Mouse (Mus musculus) left cerebral cortex, adult 18-20 months (tissue): Measurements from ENCODE around the gene Nudt7. TPM values are rescaled to one million over a fixed set of nuclear protein-coding genes. Genes with fewer than 3 reads are reported as not detected.

Experiments
- DNase-seq, 2 experiments: peaks; one replicate each; pipeline ENCODE4 v3.0.0; 2021 to 2022; ENCODE audit warnings: low spot score in 2 of 2, mixed read lengths in 1 of 2
- long read RNA-seq, 2 experiments: library from polyadenylated mRNA; stranded (forward); transcript quantifications; one replicate each; pipeline ENCODE4 v2.0.0; 2021
- total RNA-seq, 2 experiments: library from RNA; stranded (reverse); gene quantifications; 2 replicates each; pipeline ENCODE4 v1.2.3; 2021

Nudt7 gene
- total RNA-seq, result 1 to 10 TPM; 3.6 to 6.7 TPM
- long read RNA-seq, experiment 1, partial matches to known transcripts, result 0 of 6 reads
- long read RNA-seq, experiment 1, other reads (novel, unspliced or antisense), result 1 of 6 reads
- long read RNA-seq, experiment 2, partial matches to known transcripts, result 0 of 1 reads
- long read RNA-seq, experiment 2, other reads (novel, unspliced or antisense), result 0 of 1 reads

DNA sequence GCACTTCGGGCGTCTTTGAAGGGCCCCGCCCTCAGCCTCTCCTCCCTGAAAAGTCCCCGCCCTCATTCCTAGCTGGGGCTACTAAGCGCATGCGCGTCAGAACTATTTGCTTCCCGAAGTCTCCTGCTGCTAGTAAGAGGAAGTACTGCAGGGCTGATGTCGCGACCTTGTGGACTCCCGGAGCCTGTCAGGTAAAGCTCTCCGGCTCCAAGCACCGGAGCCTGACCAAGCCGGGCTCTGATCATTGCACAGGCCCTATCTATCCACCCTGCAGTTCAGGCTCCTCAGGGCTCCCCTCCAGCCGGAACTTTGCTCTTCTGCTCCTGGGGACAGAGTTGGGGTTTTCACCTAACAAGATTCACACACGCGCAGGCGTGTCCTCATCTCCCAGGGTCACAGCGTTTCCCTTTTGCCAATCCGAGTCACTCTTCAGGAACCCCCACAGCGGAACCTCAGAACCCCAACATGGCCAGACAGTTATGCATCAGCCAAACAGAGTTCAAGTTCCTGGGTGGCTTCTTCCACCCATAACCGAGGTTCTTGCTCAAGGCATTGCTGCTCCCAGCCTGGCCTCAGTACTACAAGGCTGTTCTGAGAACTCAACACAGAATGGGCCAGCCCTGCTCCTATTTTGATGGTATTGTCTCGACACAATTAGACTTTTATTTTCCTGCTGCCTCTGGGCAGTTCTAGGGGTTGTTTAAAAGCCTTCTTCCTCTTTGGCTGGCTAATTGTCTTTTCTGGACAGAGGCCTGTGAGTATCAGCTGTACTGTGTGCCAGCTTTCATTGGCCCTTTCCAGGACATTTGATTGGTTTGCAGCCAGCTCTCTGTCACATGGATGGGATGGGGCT, at the start of gene Nudt7:
Gene Nudt7 (plus strand): TSS at position 48 of the 853 bp plus-strand sequence.
- peak; percentile 73 to 78 for DNase-seq

DNA sequence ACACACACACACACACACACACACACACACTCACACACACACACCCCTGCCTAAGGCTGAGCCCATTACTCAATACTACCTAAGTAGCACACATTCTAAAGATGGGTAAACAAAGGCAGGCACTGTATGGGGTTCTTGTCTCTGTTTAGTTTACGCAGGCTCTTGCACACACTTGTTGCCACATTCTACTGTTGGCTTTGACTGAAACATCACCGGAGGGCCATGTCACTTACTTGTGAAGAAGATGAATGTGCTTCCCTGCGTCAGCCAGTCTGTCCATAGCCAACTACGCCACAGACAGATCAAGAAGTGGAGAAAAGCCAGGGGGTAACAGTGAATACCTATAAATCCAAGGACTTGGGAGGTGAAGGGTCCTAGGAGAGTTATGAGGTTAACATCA, 45.4 kb upstream of the Nudt7 start:
- DNase-seq, result no peak

DNA sequence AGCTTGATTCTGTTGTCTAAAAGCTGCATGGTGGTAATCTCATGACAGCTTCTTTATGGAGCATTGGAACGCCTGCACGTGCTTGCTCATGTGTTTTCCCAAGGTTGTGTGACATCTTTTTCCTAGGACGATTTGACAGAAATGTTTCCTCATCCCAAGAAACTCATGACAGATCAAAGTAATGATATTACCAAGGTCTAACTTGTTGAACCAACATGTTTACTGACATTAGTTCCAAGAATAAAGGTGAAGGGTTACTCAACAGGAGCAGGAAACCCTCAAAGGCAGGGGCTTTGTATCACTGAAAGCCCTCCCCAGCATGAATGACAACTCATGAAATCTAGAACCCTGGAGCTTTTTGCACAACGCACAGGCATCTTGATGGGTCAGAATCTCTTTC, 42.6 kb upstream of the Nudt7 start:
- no peak for DNase-seq

DNA sequence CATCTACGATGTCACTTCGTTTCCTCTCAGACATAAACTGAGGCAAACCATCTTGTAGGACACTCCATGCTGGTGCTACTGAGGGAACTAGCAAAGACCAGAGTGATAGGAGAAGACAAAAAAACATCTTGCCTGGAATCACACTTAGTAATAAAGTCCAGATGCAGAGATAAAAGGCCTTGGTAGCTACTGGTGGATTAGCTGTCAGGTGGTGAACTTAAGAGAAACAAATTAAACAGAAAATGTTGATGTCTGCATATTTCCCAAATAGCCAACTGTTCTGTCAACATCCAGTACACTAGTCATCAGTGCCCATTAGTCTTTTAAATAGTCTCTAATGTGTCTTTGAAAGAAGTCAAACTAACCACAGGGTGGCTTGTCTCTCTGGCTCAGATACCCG, 40.0 kb upstream of the Nudt7 start:
- DNase-seq, result no peak

DNA sequence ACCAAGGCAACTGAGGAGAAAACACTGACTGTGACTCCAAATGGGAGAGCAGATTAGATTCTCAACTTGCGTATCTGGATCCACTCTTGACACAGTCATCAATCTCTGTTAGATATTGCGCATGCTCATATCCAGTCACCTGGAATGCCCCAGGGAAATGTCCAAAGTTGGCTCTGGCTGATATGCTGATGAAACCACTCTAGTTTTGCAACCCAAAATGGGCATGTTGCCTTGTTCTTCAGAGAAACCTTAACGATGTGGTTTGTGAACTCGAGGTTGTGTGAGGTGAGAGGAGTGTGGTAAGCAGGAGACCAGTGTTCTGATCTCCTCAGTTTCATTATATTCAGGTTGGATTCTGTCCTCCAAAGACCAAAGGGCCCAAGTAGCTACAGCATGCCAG, 38.8 kb upstream of the Nudt7 start:
- no peak for DNase-seq

DNA sequence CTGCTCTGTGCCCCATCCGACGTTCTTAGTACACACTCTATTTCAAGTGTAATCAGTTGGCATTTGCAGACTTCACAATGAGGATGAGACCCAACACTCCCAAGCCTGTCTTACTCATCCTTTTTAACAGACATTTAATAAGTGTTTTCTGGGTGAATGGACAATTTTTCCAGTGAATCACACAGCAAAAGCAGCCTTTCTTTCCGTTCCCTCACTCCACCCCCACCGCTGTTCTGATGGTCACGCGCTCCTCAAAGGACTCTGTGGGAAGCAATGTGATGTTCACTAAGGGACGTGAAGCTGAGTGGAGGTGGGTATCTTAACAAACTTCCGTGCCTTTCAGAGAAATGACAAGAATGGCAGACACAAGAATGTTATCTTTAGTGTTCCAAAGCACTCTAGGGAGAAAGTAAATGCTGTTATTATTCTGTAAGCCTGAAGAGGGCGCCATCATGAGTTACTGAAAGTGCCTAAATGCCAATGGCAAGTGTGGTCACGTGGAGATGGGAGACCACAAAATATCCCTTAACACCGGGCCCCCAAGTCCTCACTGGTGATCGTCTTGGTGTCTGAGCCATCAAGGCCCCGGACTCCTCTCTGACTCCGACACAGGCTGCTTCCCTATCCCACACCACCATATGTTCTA, 32.7 kb upstream of the Nudt7 start:
- peak in 1 of 2 experiments; percentile 19 for DNase-seq

DNA sequence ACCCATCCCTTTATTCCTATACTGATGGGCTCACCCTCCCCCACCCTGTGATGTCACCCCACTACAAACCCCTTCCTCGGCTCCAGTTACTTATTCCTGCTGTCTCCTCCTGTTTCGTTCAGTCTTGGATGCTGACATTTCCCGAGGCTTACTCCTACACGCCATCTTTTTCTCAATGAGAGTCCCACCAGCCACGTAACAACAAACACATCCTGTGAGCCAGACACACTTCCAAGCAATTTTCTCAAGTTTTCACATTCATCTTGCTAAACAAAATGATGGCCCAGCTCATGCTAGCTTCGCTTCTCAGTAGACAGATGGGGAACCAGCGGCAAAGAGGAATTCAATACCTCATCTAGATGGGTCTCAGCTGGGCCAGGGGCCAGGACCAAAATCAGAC, 30.0 kb upstream of the Nudt7 start:
- no peak for DNase-seq

DNA sequence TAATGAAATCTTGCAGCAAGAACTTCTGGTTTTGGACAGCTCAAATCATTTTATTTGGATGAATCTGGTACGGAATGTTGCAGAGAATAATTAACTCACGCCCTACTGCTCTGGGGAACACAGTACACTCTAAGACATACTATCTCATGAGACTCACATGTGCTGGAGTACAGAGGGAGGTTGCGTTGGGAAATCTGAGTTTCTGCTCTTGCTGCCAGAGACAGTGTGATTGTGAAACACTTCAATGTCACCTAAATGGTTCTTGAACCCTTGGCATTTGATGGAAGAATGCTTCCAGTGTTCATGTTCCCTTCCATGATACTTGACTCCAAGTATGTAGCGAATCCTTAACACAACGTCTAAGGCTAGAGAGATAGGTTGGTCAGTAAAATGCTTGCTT, 27.4 kb upstream of the Nudt7 start:
- no peak for DNase-seq

DNA sequence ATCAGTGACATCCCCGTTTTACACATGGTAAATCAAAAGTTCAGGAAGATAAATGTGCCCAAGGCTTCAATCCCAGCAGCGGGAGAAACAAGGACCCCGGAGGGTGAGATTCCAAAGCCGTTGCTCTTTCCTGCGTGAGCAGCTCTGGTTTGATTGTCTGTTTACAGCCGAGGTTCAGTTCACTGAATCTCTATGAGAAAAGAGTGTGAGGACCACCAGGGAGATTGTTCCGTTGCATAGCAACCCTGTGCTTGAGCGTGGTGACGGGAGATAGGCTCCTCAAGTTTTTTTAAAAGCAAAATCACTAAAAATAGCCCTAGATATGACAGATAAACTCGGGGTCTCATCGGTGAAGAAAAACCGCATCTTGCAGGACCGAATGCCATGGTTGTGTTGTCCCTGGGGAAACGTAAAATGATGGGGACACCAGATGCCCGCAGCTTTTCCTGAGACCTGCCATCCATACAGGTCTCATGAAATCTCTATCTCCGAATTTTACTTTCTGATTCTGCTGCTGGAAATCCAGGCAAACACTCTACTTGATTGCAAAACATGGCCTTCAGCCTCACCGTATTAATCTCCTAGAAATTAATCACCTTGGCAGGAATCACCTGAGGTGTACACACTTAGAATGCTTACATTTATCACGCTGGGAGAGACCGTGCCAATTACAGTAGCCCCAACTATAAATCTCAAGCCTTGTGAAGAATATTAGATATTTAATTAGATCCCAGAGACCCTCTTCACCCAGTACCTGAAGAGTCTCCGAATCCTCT, 23.8 kb upstream of the Nudt7 start:
- no peak for DNase-seq

DNA sequence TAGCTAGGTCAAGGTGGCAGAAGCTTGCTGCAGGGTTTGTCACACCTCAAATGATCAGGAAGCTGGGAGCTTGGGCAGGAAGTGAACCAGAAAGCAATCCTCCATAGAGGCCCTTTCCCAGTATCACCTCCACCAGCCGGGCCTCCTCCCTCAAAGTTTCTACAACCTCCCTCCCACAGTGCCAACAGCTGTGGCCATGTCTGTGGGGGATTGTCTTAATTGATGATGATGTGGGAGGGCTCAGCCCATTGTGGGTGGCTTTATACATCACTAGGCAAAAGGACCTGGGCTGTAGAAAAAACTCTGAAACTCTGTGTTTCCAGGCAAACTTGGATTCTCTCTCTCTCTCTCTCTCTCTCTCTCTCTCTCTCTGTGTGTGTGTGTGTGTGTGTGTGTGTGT, 18.3 kb upstream of the Nudt7 start:
- no peak for DNase-seq

DNA sequence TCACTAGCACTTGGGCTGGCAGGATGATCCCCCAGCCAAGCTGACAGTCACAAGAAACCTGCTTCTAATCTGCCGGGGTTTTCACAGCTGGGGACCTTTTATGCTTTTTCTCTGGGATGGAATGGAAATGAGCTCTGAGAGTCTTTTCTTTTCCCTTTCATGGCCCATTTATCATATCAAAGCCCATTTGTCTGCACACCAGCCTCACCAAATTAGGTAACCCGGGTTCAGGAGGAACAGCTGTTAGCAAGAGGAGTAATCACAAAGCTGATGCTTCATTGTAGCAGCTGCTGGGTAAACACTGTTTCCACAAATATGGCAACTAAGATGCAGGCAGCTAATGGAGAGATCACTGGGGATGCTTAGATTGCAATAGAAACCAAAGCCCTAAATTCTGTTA, 17.3 kb upstream of the Nudt7 start:
- no peak for DNase-seq

DNA sequence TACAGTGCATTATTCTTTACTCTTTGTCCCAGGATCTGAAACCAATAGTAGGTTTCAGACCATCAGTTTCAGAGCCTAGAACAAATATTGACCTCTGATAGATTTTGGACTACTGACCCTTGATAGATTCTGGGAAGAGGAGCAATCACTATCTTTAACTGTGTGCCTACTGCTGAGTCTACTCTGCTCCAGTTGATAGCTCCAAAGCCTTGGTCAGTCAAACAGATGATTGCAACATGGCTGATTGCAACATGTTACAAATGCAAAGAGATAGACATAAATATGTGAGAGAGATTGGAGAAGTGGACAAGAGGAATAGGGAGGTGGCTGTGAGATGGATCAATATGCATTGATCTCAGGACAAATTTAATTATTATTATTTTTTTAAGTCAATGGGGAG, 15.9 kb upstream of the Nudt7 start:
- no peak for DNase-seq

DNA sequence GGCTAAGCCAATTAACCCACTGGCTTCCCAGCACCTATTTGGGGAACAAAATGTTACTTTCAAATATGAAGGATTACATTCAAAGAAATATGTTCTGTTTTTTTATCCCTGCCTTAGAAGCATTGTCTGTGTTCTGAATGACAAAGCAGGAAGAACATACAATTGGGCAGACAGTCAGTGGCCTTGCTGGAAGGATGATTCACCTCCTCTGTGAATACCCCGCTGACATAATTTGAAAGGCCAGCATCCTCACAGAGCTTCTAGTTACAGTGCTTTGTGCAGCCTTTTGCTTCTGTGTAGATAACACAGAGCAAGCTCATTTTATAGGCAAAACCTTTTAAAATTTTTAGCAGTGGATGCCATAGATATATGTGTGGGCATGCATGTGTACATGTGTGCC, 11.6 kb upstream of the Nudt7 start:
- DNase-seq, result no peak

DNA sequence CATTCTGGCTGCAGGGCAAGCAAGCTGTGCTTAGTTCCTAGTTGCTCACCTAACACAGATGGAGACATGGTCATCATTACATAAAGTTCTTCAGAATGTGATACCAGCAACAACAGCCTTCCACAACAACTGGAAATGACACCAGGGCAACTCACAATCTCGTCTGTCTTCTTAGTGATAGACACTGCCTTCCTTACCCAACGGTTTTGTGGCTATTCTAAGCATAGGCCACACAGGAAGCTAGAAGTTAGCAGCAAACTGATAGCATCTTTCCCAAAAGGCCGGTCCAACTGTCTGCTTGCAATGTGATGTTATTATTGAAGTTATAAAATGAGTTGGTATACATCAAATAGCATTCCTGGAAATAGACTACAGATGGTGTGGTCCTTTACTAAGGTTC, 9.7 kb upstream of the Nudt7 start:
- DNase-seq, result no peak

DNA sequence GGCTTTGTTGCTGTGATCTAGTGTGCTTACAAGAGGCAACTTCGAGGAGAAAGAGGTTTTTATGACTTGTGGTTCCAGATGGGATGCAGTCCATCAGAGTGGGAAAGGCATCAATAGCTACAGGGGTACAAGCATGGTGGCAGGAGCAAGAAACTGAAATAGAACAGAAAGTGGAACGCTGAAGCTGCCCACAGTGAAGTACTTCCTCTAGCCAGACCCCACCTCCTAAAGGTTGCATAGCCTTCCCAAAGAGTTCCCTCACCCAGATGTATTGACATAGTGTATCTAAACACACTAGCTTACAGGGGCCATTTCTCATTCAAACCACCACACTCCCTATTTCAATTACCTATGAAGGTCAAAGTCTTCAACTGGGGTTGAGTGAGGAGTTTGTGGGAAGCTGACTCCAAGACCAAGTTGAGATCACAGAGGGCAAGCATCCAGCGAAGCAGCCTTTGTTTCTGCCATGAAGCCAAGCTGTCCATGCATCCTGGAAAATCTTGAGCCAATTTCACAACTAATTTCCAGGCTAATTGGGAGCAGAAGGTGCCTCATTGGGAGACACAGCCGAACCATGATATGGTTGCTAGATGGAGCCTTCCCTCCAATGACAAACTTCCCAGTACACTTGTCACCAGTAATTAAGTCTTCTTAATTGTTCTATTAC, 9.1 kb upstream of the Nudt7 start:
- DNase-seq, result no peak

DNA sequence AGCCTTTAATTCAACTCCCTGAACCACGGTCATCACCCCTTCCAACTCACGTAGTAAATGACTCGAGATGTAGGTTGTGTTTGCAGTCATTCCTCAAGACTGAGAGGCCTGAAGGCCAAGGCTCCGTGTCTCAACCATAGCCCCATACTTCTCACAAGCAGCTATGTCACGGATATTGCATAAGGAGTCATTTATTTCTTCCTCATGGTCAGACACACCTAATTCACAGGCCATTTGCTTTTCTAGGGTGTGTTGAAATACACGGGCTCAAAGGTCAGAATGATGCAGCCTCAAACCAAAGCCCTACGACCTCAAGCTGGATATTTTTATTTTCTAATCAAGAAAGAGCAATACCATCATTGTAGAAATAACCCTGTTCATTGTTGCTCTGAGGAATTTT, 2.5 kb upstream of the Nudt7 start:
- DNase-seq, result no peak

DNA sequence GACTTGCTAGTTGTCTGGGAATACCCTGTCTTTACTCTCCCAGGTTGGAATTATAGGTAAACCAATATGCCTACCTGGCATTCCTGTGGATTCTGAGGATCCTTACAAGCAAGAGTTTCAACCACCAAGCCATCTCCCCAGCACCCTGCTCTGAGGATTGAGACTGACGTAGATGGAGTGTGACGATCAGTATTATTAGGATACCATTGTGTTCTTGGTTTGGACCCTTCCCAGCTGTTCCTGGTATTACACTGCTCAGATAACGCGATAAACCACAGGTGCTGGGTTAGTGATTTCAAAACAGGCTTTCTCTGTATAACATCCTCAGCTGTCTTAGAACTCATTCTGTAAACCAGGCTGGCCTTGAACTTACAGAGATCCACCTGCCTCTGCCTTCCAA, 1.9 kb upstream of the Nudt7 start:
- DNase-seq, result no peak

DNA sequence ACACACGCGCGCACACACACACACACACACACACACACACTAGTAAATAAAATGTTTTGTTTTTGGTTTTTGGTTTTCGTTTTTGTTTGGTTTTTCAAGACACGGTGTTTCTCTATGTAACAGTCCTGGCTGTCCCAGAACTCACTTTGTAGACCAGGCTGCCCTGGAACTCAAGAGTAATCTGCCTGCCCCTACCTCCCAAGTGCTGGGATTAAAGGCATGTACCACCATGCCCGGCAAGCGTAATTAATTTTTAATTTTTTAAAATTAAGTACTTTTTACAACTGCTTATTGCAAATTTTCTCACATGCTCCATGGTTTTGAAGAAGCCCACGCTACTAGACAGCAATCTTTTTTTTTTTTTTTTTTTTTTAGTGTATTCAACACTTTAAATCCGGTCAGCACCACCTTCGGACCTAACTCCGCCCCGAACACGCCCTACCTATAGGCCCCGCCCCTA, 277 bp upstream of the Nudt7 start:
- DNase-seq, result no peak

DNA sequence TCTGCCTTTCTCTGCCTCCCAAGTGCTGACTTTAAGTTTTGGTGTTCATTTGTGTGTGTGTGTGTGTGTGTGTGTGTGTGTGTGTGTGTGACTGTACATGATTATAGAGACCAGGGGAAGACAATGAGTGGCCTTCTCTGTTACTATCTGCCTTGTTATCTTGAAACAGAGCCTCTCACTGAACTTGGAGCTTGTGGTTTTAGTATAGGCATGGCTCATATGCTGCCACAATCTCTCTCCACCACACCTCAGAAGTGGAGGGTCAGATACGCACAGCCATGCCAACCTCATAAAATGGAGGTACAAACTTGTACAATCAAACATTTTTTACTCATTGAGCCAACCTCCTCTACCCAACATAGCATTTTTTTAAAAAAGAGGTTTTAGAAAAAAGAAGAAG, 3.4 kb downstream of the Nudt7 start:
- DNase-seq, result no peak

DNA sequence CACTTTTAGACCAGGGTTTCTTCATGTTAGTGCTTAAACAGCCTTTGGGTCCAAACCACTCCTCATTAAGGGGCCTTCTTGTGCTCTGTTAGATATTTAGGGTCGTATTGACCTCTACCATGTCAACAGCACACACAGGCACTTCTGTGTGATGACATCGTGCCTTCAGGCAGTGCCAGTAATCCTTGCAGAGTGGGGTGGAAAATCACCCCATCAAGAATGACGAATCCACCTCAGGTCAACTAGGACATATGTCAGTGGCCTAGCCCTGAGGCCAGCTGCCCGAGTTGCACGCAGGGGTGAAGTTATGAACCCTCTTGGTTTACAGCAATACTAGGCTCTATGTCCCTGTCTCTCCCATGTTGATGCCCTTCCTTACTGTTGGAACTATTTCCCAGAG, 3.8 kb downstream of the Nudt7 start:
- no peak for DNase-seq

DNA sequence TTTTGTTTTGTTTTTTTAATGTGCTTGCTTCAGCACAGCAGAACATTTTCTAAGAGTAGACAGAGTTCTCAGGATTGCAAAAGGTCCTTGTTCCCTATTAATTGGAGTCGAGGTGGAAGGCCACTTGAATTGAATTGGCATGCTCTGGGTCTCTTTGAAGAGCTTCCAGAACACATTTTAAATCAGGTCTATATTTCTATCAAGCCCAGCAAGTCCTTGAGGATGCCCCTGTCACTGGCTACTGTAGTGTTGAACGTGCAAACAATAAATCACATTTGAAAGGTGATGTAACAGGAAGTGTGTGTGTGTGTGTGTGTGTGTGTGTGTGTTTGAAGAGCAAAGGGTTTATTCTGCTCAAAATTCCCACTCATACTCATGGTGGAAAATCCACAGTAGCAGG, 7.1 kb downstream of the Nudt7 start:
- DNase-seq, result no peak
